Mouse (Mus musculus) hindbrain, embryonic 15.5 days (tissue): ENCODE results near the gene Lrrc3b. TPM values are rescaled to one million over a fixed set of nuclear protein-coding genes. Genes with fewer than 3 reads are reported as not detected.

Source experiments
- ATAC-seq: fragments of 200-750 bp; cut with Nextera tagmentation; 2 replicates; pipeline ENCODE4 v1.8.0; 2017; ENCODE audit warnings: low read depth, moderate number of reproducible peaks, moderate TSS enrichment; ENCODE audit not compliant: low FRiP score
- H3K27ac ChIP-seq: fragments of 300-500 bp; sonication (generic); replicated peaks from 2 replicates; pipeline ENCODE4 v1.5.1; 2015; ENCODE audit warnings: mild to moderate bottlenecking, inconsistent platforms
- H3K27me3 ChIP-seq: fragments of 300-500 bp; sonication (generic); 2 replicates; pipeline ENCODE4 v1.6.1; 2015; ENCODE audit warnings: control low read depth, inconsistent platforms
- H3K36me3 ChIP-seq: fragments of 300-500 bp; sonication (generic); 2 replicates; pipeline ENCODE4 v1.6.1; 2015; ENCODE audit warnings: control low read depth, inconsistent platforms
- H3K4me1 ChIP-seq: fragments of 300-500 bp; sonication (generic); replicated peaks from 2 replicates; pipeline ENCODE4 v1.6.1; 2015; ENCODE audit warnings: control low read depth, inconsistent platforms
- H3K4me2 ChIP-seq: fragments of 300-500 bp; sonication (generic); 2 replicates; pipeline ENCODE4 v1.6.1; 2015; ENCODE audit warnings: moderate library complexity, mild to moderate bottlenecking, inconsistent platforms
- H3K4me3 ChIP-seq: fragments of 300-500 bp; sonication (generic); 2 replicates; pipeline ENCODE4 v1.5.1; 2015; ENCODE audit warnings: mild to moderate bottlenecking, inconsistent platforms
- H3K9ac ChIP-seq: fragments of 300-500 bp; sonication (generic); 2 replicates; pipeline ENCODE4 v1.6.1; 2015; ENCODE audit warnings: inconsistent platforms
- H3K9me3 ChIP-seq: fragments of 300-500 bp; sonication (generic); 2 replicates; pipeline ENCODE4 v1.6.1; 2016; ENCODE audit warnings: control low read depth, inconsistent platforms
- WGBS: fragments of 180-500 bp; shearing (Covaris S2); methylation state at CpG from one replicate; pipeline ENCODE4 v1.1.7; 2015; 5-methylcytosine and 5-hydroxymethylcytosine counted together
- polyA plus RNA-seq: library from polyadenylated mRNA; unstranded; fragments of >200 nt; fragmentation: Nextera tagmentation; extraction: Ambion mirVana; gene quantifications from 2 replicates; pipeline ENCODE4 v1.2.1, GENCODE M21; 2015

Gene Lrrc3b
- 25.3 and 30.3 TPM in 2 replicates for polyA plus RNA-seq

DNA sequence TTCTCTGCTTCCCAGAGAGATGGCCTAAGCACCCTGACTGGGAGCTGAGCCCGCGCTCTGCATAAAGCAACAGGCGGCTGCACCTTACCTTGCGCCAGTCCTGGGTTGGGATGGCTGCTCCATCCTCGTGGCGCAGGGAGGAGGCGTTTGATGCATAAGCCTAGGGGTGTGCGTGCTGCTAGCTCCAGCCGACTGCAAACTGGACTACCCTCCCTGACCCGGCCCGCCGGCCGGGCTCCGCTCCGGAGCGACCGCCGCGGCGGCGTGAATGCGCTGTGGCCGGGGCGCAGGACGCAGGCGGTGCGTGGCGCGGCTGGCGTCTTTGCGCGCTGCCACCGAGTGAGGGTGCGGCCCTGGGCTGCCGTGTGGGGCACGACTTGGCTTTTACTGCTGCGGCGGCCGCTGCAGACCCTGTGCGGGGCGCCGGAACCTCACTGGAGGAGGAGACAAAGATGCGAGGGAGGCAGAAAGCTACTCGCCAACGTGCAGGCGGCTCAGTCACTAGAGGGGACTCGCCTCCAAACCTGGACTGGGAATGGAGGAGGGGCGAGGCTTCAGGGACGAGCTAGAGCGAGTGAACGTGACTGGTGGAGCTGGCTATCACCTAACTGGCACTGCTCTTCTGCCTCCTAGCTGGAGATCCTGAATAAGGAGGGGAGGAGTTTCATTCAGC is at the start of gene Lrrc3b:
TSS of gene Lrrc3b (minus strand) at position 503 of the 673 bp plus-strand sequence.
- peak within 1 kb of the TSS; percentile 82 for H3K27ac ChIP-seq
- peak; percentile 95 for ATAC-seq
- under 1% methylated on average over 51 of the region's 51 CpGs for WGBS
- peak within 1 kb of the TSS; percentile 69 for H3K4me2 ChIP-seq
- 0 out of 2 replicates have a peak, but pooled peaks cover 23% of the 10 kb centered on the region for H3K4me1 ChIP-seq
- no peaks in the 10 kb centered on the region for H3K9me3 ChIP-seq
- H3K36me3 ChIP-seq, result no peaks in the 10 kb centered on the region
- H3K27me3 ChIP-seq, result no peaks in the 10 kb centered on the region
- H3K4me3 ChIP-seq, result peak within 1 kb of the TSS; percentile 69
- peak within 1 kb of the TSS; percentile 55 for H3K9ac ChIP-seq

DNA sequence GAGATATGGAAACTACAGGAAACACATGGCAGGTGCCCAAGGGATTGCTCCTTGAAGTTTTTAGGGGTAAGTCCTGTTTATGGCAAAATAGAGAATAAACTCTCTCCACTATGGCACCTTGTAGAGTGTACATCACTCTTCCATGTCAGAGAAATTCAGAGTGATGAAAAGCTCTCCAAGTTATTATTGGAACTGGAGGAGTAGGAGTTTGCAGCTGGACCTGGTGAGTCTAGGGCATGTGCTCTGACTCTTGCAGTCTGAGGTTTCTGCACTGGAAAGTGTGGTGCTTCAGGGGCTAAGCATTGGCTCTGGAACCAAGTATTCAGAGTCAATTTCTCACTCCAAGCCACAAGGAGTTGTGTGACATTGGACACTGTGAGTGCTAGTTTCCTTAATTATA is 38.9 kb upstream of the Lrrc3b start:
- Histone ChIP-seq H3K36me3 (no peaks in the 10 kb centered on the region), H3K27ac (no peak overlapping the region), H3K27me3 (no peaks in the 10 kb centered on the region), H3K9me3 (no peaks in the 10 kb centered on the region), H3K9ac (no peak overlapping the region), H3K4me1 (no peaks in the 10 kb centered on the region), H3K4me2 (no peak overlapping the region), H3K4me3 (no peak overlapping the region)
- ATAC-seq, result no peak

DNA sequence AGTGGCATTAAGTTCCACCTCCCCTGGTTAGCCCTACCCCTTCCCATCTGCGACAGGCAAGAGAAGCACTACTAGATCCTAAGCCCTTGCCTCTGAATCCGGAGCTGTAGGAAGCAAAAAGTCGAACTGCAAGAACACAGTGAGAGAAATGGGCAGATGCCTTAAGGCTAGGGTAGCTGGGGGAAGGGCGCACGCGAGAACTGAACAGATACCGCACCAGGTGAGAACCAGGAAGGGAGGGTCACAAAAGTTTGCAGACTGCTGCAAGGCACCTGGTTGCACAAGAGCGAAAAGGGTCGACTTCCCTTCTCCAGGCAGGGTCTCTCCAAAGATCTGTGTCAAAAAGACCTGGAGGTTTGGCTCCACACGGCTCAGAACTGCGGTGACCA is 697 bp downstream of the Lrrc3b start:
- no peaks in the 10 kb centered on the region for H3K9me3 ChIP-seq
- H3K27me3 ChIP-seq, result no peaks in the 10 kb centered on the region
- no peaks in the 10 kb centered on the region for H3K36me3 ChIP-seq
- peak overlapping the region; percentile 82 for H3K27ac ChIP-seq
- H3K9ac ChIP-seq, result peak overlapping the region; percentile 55
- H3K4me1 ChIP-seq, result 0 out of 2 replicates have a peak, but pooled peaks cover 23% of the 10 kb centered on the region
- H3K4me3 ChIP-seq, result peak overlapping the region; percentile 69
- WGBS, result 1% methylated on average over 11 of the region's 11 CpGs
- peak overlapping the region; percentile 69 for H3K4me2 ChIP-seq
- ATAC-seq, result peak; percentile 37

- peak overlapping the region; percentile 69 for H3K4me3 ChIP-seq
- H3K4me1 ChIP-seq, result 0 out of 2 replicates have a peak, but pooled peaks cover 23% of the 10 kb centered on the region
- H3K4me2 ChIP-seq, result peak overlapping the region; percentile 69
- peak overlapping the region; percentile 55 for H3K9ac ChIP-seq
- H3K9me3 ChIP-seq, result no peaks in the 10 kb centered on the region
- no peaks in the 10 kb centered on the region for H3K27me3 ChIP-seq
- peak; percentile 33 for ATAC-seq
- no peaks in the 10 kb centered on the region for H3K36me3 ChIP-seq
- peak overlapping the region; percentile 82 for H3K27ac ChIP-seq
- 2% methylated on average over 15 of the region's 15 CpGs for WGBS
Observed at GRCm38 (mm10) chr14:15437501-15437941, 1.3 kb downstream of the Lrrc3b start.

DNA sequence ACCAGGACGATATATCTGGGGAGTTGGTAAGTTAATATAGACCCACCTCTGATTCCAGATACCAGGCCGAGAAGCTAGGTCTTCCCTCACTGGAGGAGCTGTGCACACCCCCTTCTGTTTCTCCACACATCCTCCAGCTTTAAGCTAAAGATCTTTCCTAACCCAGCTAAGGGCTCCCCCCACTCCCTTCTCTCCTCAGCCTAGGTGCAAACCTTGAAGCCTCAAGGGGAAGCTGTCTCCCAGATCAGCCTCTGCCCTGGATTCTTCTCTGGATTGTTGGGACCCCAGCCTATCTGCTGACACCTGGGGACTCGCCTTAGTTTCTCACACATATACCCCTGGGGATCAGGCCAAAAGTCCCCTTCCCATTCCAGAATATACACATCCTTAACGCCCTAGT is 1.7 kb downstream of the Lrrc3b start:
- Histone ChIP-seq H3K36me3 (no peaks in the 10 kb centered on the region), H3K4me2 (peak overlapping the region; percentile 69), H3K27me3 (no peaks in the 10 kb centered on the region), H3K4me3 (peak overlapping the region; percentile 69), H3K4me1 (0 out of 2 replicates have a peak, but pooled peaks cover 23% of the 10 kb centered on the region), H3K9ac (peak overlapping the region; percentile 55), H3K27ac (peak overlapping the region; percentile 82), H3K9me3 (no peaks in the 10 kb centered on the region)
- ATAC-seq, result no peak; the same call in 1 of the 2 replicates
- 44% methylated on average over 4 of the region's 4 CpGs for WGBS

- peak overlapping the region; percentile 55; the same call in 1 of the 2 replicates for H3K9ac ChIP-seq
- 95% methylated on average over 4 of the region's 4 CpGs for WGBS
Observed at GRCm38 (mm10) chr14:15436586-15436985, 2.2 kb downstream of the Lrrc3b start.

DNA sequence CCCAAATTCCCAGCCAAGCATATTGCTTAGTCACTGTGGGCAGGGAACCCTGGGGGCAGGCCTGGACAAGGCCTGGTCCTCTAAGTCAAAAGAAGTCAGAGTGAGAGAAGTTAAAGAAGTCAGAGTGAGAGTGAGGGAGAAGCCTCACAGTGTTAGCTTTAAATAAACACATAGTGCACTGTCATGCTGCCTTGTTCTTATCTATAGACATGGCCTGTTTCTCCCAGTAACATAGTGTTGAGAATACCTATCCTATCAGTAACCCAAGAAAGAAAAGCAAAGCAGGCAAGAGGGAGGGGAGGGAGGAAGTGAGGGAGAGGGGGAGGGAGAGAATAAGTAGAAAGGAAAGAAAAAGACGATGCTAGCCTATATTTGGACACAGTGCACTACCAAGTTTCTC is 6.4 kb downstream of the Lrrc3b start:
- Histone ChIP-seq H3K9me3 (no peaks in the 10 kb centered on the region), H3K27me3 (no peaks in the 10 kb centered on the region), H3K27ac (no peak overlapping the region), H3K36me3 (no peaks in the 10 kb centered on the region), H3K4me1 (0 out of 2 replicates have a peak, but pooled peaks cover 8% of the 10 kb centered on the region), H3K4me2 (no peak overlapping the region), H3K9ac (no peak overlapping the region), H3K4me3 (no peak overlapping the region)
- WGBS, result 85% methylated on average over 1 of the region's 1 CpGs
- ATAC-seq, result no peak

More at GRCm38 (mm10) chr14:15436586-15436985, 2.2 kb downstream of the Lrrc3b start:
- Histone ChIP-seq H3K4me1 (0 out of 2 replicates have a peak, but pooled peaks cover 23% of the 10 kb centered on the region), H3K4me3 (peak overlapping the region; percentile 69), H3K36me3 (no peaks in the 10 kb centered on the region), H3K27ac (peak overlapping the region; percentile 82; the same call in 1 of the 2 replicates), H3K4me2 (peak overlapping the region; percentile 69), H3K9me3 (no peaks in the 10 kb centered on the region), H3K27me3 (no peaks in the 10 kb centered on the region)
- ATAC-seq, result no peak

- Histone ChIP-seq H3K4me3 (no peak overlapping the region), H3K4me2 (no peak overlapping the region), H3K9ac (no peak overlapping the region), H3K27ac (no peak overlapping the region), H3K27me3 (no peaks in the 10 kb centered on the region), H3K36me3 (no peaks in the 10 kb centered on the region), H3K9me3 (no peaks in the 10 kb centered on the region), H3K4me1 (no peaks in the 10 kb centered on the region)
- WGBS, result 92% methylated on average over 1 of the region's 1 CpGs
- no peak for ATAC-seq
Observed at GRCm38 (mm10) chr14:15421624-15422023, 17.2 kb downstream of the Lrrc3b start.

GRCm38 (mm10) chr14:15410686-15411534 is 27.9 kb downstream of the Lrrc3b start:
- Histone ChIP-seq H3K9ac (no peak overlapping the region), H3K4me3 (no peak overlapping the region), H3K4me1 (no peaks in the 10 kb centered on the region), H3K36me3 (no peaks in the 10 kb centered on the region), H3K27ac (no peak overlapping the region), H3K27me3 (no peaks in the 10 kb centered on the region), H3K4me2 (no peak overlapping the region), H3K9me3 (no peaks in the 10 kb centered on the region)
- whole genome bisulfite sequencing, result 81% methylated on average over 8 of the region's 8 CpGs
- no peak for ATAC-seq

DNA sequence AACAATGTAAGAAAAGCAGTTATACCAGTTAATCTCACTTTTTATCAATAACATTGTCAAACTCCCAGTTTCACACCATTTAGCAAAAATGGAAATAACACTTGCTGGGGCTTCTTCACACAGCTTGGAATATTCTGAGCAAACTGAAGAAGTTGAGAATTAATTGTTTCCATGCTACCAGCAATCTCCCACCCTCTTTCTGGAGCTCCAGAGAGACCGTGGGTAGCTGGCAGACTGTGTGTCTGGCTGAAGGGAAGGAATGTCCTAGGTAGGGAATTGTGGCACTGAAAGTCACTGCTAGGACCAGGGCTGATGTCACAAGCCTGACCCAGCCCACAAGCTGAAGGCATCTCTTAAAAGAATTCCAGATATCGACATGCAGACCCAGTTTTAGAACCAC is 53.3 kb downstream of the Lrrc3b start:
- no peak for ATAC-seq
- no peaks in the 10 kb centered on the region for H3K9me3 ChIP-seq
- WGBS, result 92% methylated on average over 2 of the region's 2 CpGs

GRCm38 (mm10) chr14:15384972-15385371 is 53.8 kb downstream of the Lrrc3b start:
- H3K27me3 ChIP-seq, result no peaks in the 10 kb centered on the region
- H3K9ac ChIP-seq, result no peak overlapping the region
- no peak for ATAC-seq
- no peaks in the 10 kb centered on the region for H3K36me3 ChIP-seq
- 83% methylated on average over 2 of the region's 2 CpGs for WGBS
- H3K4me3 ChIP-seq, result no peak overlapping the region
- H3K4me1 ChIP-seq, result no peaks in the 10 kb centered on the region
- no peak overlapping the region for H3K27ac ChIP-seq
- no peaks in the 10 kb centered on the region for H3K9me3 ChIP-seq
- H3K4me2 ChIP-seq, result no peak overlapping the region

More for the DNA sequence above, 53.3 kb downstream of the Lrrc3b start:
- no peak overlapping the region for H3K27ac ChIP-seq
- no peaks in the 10 kb centered on the region for H3K4me1 ChIP-seq
- H3K9ac ChIP-seq, result no peak overlapping the region
- no peaks in the 10 kb centered on the region for H3K27me3 ChIP-seq
- H3K36me3 ChIP-seq, result no peaks in the 10 kb centered on the region
- H3K4me3 ChIP-seq, result no peak overlapping the region
- H3K4me2 ChIP-seq, result no peak overlapping the region

DNA sequence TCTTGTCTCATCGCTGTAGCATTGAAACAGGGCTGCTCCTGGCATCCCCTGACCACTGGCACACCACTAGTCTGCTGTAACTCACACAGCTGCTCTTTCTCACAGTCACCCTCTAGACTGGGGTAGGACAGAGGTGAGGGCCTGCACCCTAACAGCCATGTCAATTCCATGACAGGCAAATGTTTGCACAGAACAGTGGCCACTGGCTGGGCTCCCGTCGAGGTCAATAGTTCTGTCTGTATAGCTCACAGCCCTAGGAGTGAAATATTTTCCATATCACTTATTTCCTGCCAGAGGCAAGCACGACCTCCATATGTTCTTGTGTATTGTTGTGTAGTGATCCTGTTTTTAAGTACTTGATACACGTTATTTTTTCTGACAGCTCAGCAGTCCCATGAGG is 54.3 kb downstream of the Lrrc3b start:
- no peak overlapping the region for H3K9ac ChIP-seq
- no peaks in the 10 kb centered on the region for H3K4me1 ChIP-seq
- no peaks in the 10 kb centered on the region for H3K36me3 ChIP-seq
- 59% methylated on average over 5 of the region's 5 CpGs for WGBS
- no peak overlapping the region for H3K4me3 ChIP-seq
- no peak for ATAC-seq
- no peak overlapping the region for H3K4me2 ChIP-seq
- H3K27me3 ChIP-seq, result no peaks in the 10 kb centered on the region
- H3K9me3 ChIP-seq, result no peaks in the 10 kb centered on the region
- no peak overlapping the region for H3K27ac ChIP-seq
